Mouse (Mus musculus): ENCODE data around the gene Pold1.

The Pold1 gene

GRCm38 (mm10) chr7:44565414-44565813 is 16.8 kb upstream of the Pold1 start:
- DNase-seq (ENCODE audit: low read depth, low spot score) = peak; percentile 57
- Histone ChIP-seq H3K36me3 (ENCODE audit: control insufficient read depth, insufficient read depth, low read length, poor library complexity, severe bottlenecking) (no peaks in the 10 kb centered on the region), H3K27me3 (ENCODE audit: control insufficient read depth, insufficient read depth, low read length, poor library complexity, severe bottlenecking) (no peaks in the 10 kb centered on the region)

- H3K36me3 ChIP-seq (ENCODE audit: control insufficient read depth, insufficient read depth, low read length, poor library complexity, severe bottlenecking) = no peaks in the 10 kb centered on the region
- DNase-seq (ENCODE audit: low read depth, low spot score) = no peak
- H3K27me3 ChIP-seq (ENCODE audit: control insufficient read depth, insufficient read depth, low read length, poor library complexity, severe bottlenecking) = no peaks in the 10 kb centered on the region
These were observed 15.8 kb upstream of the Pold1 start for GRCm38 (mm10) chr7:44564486-44564885.

GRCm38 (mm10) chr7:44563284-44563683 is 14.6 kb upstream of the Pold1 start:
- no peak for DNase-seq (ENCODE audit: low read depth, low spot score)
- no peaks in the 10 kb centered on the region for H3K27me3 ChIP-seq (ENCODE audit: control insufficient read depth, insufficient read depth, low read length, poor library complexity, severe bottlenecking)
- H3K36me3 ChIP-seq (ENCODE audit: control insufficient read depth, insufficient read depth, low read length, poor library complexity, severe bottlenecking) = no peaks in the 10 kb centered on the region

- H3K36me3 ChIP-seq (ENCODE audit: control insufficient read depth, insufficient read depth, low read length, poor library complexity, severe bottlenecking) = no peaks in the 10 kb centered on the region
- peak; percentile 94 for DNase-seq (ENCODE audit: low read depth, low spot score)
- H3K27me3 ChIP-seq (ENCODE audit: control insufficient read depth, insufficient read depth, low read length, poor library complexity, severe bottlenecking) = no peaks in the 10 kb centered on the region
These were observed 12.1 kb upstream of the Pold1 start for GRCm38 (mm10) chr7:44560435-44561400.

- DNase-seq (ENCODE audit: low read depth, low spot score) = no peak
- Histone ChIP-seq H3K36me3 (ENCODE audit: control insufficient read depth, insufficient read depth, low read length, poor library complexity, severe bottlenecking) (no peaks in the 10 kb centered on the region), H3K27me3 (ENCODE audit: control insufficient read depth, insufficient read depth, low read length, poor library complexity, severe bottlenecking) (no peaks in the 10 kb centered on the region)
These were observed 9.0 kb upstream of the Pold1 start for GRCm38 (mm10) chr7:44557629-44558028.

- Histone ChIP-seq H3K27me3 (ENCODE audit: control insufficient read depth, insufficient read depth, low read length, poor library complexity, severe bottlenecking) (no peaks in the 10 kb centered on the region), H3K36me3 (ENCODE audit: control insufficient read depth, insufficient read depth, low read length, poor library complexity, severe bottlenecking) (peaks cover 18% of the 10 kb centered on the region)
- DNase-seq (ENCODE audit: low read depth, low spot score) = peak; percentile 99
These were observed 5.2 kb upstream of the Pold1 start, which contains the start of gene Nr1h2 for GRCm38 (mm10) chr7:44553826-44554225. TSS of gene Nr1h2 (minus strand) at chr7:44553951.

GRCm38 (mm10) chr7:44553196-44553764 is 4.6 kb upstream of the Pold1 start:
- Histone ChIP-seq H3K27me3 (ENCODE audit: control insufficient read depth, insufficient read depth, low read length, poor library complexity, severe bottlenecking) (no peaks in the 10 kb centered on the region), H3K36me3 (ENCODE audit: control insufficient read depth, insufficient read depth, low read length, poor library complexity, severe bottlenecking) (peaks cover 18% of the 10 kb centered on the region)
- peak; percentile 90 for DNase-seq (ENCODE audit: low read depth, low spot score)

GRCm38 (mm10) chr7:44552141-44552908 is 3.7 kb upstream of the Pold1 start:
- no peak for DNase-seq (ENCODE audit: low read depth, low spot score)
- no peaks in the 10 kb centered on the region for H3K27me3 ChIP-seq (ENCODE audit: control insufficient read depth, insufficient read depth, low read length, poor library complexity, severe bottlenecking)
- H3K36me3 ChIP-seq (ENCODE audit: control insufficient read depth, insufficient read depth, low read length, poor library complexity, severe bottlenecking) = peaks cover 18% of the 10 kb centered on the region

- no peak for DNase-seq (ENCODE audit: low read depth, low spot score)
- H3K27me3 ChIP-seq (ENCODE audit: control insufficient read depth, insufficient read depth, low read length, poor library complexity, severe bottlenecking) = no peaks in the 10 kb centered on the region
- peaks cover 18% of the 10 kb centered on the region for H3K36me3 ChIP-seq (ENCODE audit: control insufficient read depth, insufficient read depth, low read length, poor library complexity, severe bottlenecking)
These were observed 3.1 kb upstream of the Pold1 start for GRCm38 (mm10) chr7:44551731-44552130.

- peaks cover 18% of the 10 kb centered on the region for H3K36me3 ChIP-seq (ENCODE audit: control insufficient read depth, insufficient read depth, low read length, poor library complexity, severe bottlenecking)
- no peaks in the 10 kb centered on the region for H3K27me3 ChIP-seq (ENCODE audit: control insufficient read depth, insufficient read depth, low read length, poor library complexity, severe bottlenecking)
- DNase-seq (ENCODE audit: low read depth, low spot score) = no peak
These were observed 2.7 kb upstream of the Pold1 start for GRCm38 (mm10) chr7:44551301-44551700.

- DNase-seq (ENCODE audit: low read depth, low spot score) = no peak
- no peaks in the 10 kb centered on the region for H3K27me3 ChIP-seq (ENCODE audit: control insufficient read depth, insufficient read depth, low read length, poor library complexity, severe bottlenecking)
These were observed 1.7 kb upstream of the Pold1 start for GRCm38 (mm10) chr7:44550409-44550678.

GRCm38 (mm10) chr7:44549621-44550408 is 1.2 kb upstream of the Pold1 start:
- Histone ChIP-seq H3K36me3 (ENCODE audit: control insufficient read depth, insufficient read depth, low read length, poor library complexity, severe bottlenecking) (peaks cover 18% of the 10 kb centered on the region), H3K27me3 (ENCODE audit: control insufficient read depth, insufficient read depth, low read length, poor library complexity, severe bottlenecking) (no peaks in the 10 kb centered on the region)
- DNase-seq (ENCODE audit: low read depth, low spot score) = peak; percentile 15

More at GRCm38 (mm10) chr7:44550409-44550678, 1.7 kb upstream of the Pold1 start:
- H3K36me3 ChIP-seq (ENCODE audit: control insufficient read depth, insufficient read depth, low read length, poor library complexity, severe bottlenecking) = peaks cover 18% of the 10 kb centered on the region

- Histone ChIP-seq H3K27me3 (ENCODE audit: control insufficient read depth, insufficient read depth, low read length, poor library complexity, severe bottlenecking) (no peaks in the 10 kb centered on the region), H3K36me3 (ENCODE audit: control insufficient read depth, insufficient read depth, low read length, poor library complexity, severe bottlenecking) (peaks cover 18% of the 10 kb centered on the region)
- peak; percentile 57 for DNase-seq (ENCODE audit: low read depth, low spot score)
These were observed 924 bp downstream of the Pold1 start for GRCm38 (mm10) chr7:44547725-44548124.

GRCm38 (mm10) chr7:44547041-44547440 is 1.6 kb downstream of the Pold1 start:
- DNase-seq (ENCODE audit: low read depth, low spot score) = peak; percentile 62
- H3K27me3 ChIP-seq (ENCODE audit: control insufficient read depth, insufficient read depth, low read length, poor library complexity, severe bottlenecking) = no peaks in the 10 kb centered on the region
- H3K36me3 ChIP-seq (ENCODE audit: control insufficient read depth, insufficient read depth, low read length, poor library complexity, severe bottlenecking) = peaks cover 19% of the 10 kb centered on the region

All from splenic B cell, adult 2 months (primary cell).